In genomic region chr10:23892987-23893386, GRCm38 (mm10) we compare ENCODE assay signal across 29 mouse cellular contexts. TPM values are rescaled to one million over a fixed set of nuclear protein-coding genes. Genes with fewer than 3 reads are reported as not detected.
DNase-seq lines count a peak whose midpoint lies in the region; ATAC-seq and TF ChIP-seq lines count a peak whose summit lies in the region.
"Had no signal": no experiment of that assay in that cellular context is flagged by ENCODE, and none has a peak within 500 bp of the region (broad histone marks: within the 10 kb centered on the region; RNA-seq: fewer than 3 reads in every experiment).

No protein-coding gene starts in this region.

- no peaks in the 10 kb centered on the region for H3K79me2 ChIP-seq in liver, adult 2 months (ENCODE audit: control insufficient read depth, insufficient read depth, low read length)

- no peak overlapping the region for H3K4me3 ChIP-seq in liver, adult 2 months (ENCODE audit: insufficient read depth, low read depth, low read length)
- H3K4me3 ChIP-seq in lung, postnatal 0 days (ENCODE audit: low read depth, low read length): no peak overlapping the region
- H3K4me3 ChIP-seq in lung, adult 2 months (replicated peaks; ENCODE audit: extremely low read depth, low read depth, low read length): no peak overlapping the region
- no peak overlapping the region for H3K4me3 ChIP-seq in hindbrain, embryonic 16.5 days (ENCODE audit: low read length)
- H3K4me3 ChIP-seq: embryonic facial prominence, embryonic 10.5 days; embryonic facial prominence, embryonic 12.5 days; forebrain, embryonic 10.5 days; forebrain, embryonic 12.5 days had no signal

- peaks cover 12% of the 10 kb centered on the region for H3K4me1 ChIP-seq in liver, adult 2 months (ENCODE audit: control insufficient read depth, insufficient read depth, low read length)
- no peaks in the 10 kb centered on the region for H3K4me1 ChIP-seq in lung, postnatal 0 days (ENCODE audit: insufficient read depth, low read depth, low read length)
- H3K4me1 ChIP-seq in lung, adult 2 months (ENCODE audit: control insufficient read depth, insufficient read depth, low read length): no peaks in the 10 kb centered on the region
- no peaks in the 10 kb centered on the region for H3K4me1 ChIP-seq in hindbrain, embryonic 16.5 days (ENCODE audit: control insufficient read depth, insufficient read depth, low read depth, low read length)

- TF ChIP-seq POLR2A in liver, adult 2 months (IDR thresholded peaks at IDR 0.05; ENCODE audit: extremely low read depth, insufficient read depth, low read length): no peak
- TF ChIP-seq POLR2A in lung, adult 2 months (IDR thresholded peaks at IDR 0.05; ENCODE audit: borderline replicate concordance, extremely low read depth, low read depth, low read length): no peak

- ATAC-seq in lung, postnatal 0 days: peak; percentile 47
- no peak for ATAC-seq in hindbrain, embryonic 16.5 days
- ATAC-seq: activated CD4-positive, CD25-positive, alpha-beta regulatory T cell, adult 4 months; CD4-positive, CD25-positive, alpha-beta regulatory T cell, adult 4 months; forebrain, embryonic 14.5 days; Patski had no signal

- no peaks in the 10 kb centered on the region for H3K36me3 ChIP-seq in liver, adult 2 months (ENCODE audit: control insufficient read depth, insufficient read depth, low read length)
- no peaks in the 10 kb centered on the region for H3K36me3 ChIP-seq in lung, postnatal 0 days (ENCODE audit: insufficient read depth, low read length)
- H3K36me3 ChIP-seq in hindbrain, embryonic 16.5 days (ENCODE audit: control insufficient read depth, insufficient read depth, low read length): no peaks in the 10 kb centered on the region
- H3K36me3 ChIP-seq: embryonic facial prominence, embryonic 10.5 days; embryonic facial prominence, embryonic 12.5 days; forebrain, embryonic 10.5 days; forebrain, embryonic 12.5 days; G1E had no signal

- 22% methylated on average over 1 of the region's 1 CpGs for WGBS in liver, adult 2 months
- WGBS in lung, postnatal 0 days: 75% methylated on average over 1 of the region's 1 CpGs
- 74% methylated on average over 1 of the region's 1 CpGs for WGBS in lung, adult 2 months
- 93% methylated on average over 1 of the region's 1 CpGs for WGBS in hindbrain, embryonic 16.5 days

- H3K9me3 ChIP-seq in lung, postnatal 0 days (ENCODE audit: low read length): no peaks in the 10 kb centered on the region
- H3K9me3 ChIP-seq in hindbrain, embryonic 16.5 days (ENCODE audit: control insufficient read depth, low read length): no peaks in the 10 kb centered on the region
- H3K9me3 ChIP-seq: embryonic facial prominence, embryonic 10.5 days; embryonic facial prominence, embryonic 12.5 days; forebrain, embryonic 10.5 days; forebrain, embryonic 12.5 days had no signal

- H3K27me3 ChIP-seq in liver, adult 2 months (ENCODE audit: control insufficient read depth, insufficient read depth, low read length): no peaks in the 10 kb centered on the region
- H3K27me3 ChIP-seq in lung, postnatal 0 days (replicated peaks; ENCODE audit: insufficient read depth, low read length): no peaks in the 10 kb centered on the region
- H3K27me3 ChIP-seq in hindbrain, embryonic 16.5 days (replicated peaks; ENCODE audit: control insufficient read depth, insufficient read depth, low read length): no peaks in the 10 kb centered on the region
- H3K27me3 ChIP-seq: CH12.LX; embryonic facial prominence, embryonic 12.5 days; forebrain, embryonic 12.5 days; Patski had no signal

- no peak for TF ChIP-seq CTCF in liver, adult 2 months (IDR thresholded peaks at IDR 0.05; ENCODE audit: low read depth, low read length)
- TF ChIP-seq CTCF in lung, postnatal 0 days (IDR thresholded peaks at IDR 0.05): no peak
- TF ChIP-seq CTCF in lung, adult 2 months (IDR thresholded peaks at IDR 0.05; ENCODE audit: insufficient read depth, low read length): no peak

- H3K9ac ChIP-seq in liver, adult 2 months (ENCODE audit: low read depth, low read length): no peak overlapping the region
- no peak overlapping the region for H3K9ac ChIP-seq in lung, postnatal 0 days (replicated peaks; ENCODE audit: low read depth)
- no peak overlapping the region for H3K9ac ChIP-seq in hindbrain, embryonic 16.5 days (ENCODE audit: low read depth, low read length)
- H3K9ac ChIP-seq: embryonic facial prominence, embryonic 12.5 days; forebrain, embryonic 12.5 days had no signal

- H3K4me2 ChIP-seq in lung, postnatal 0 days (replicated peaks; ENCODE audit: low read depth, low read length): no peak overlapping the region
- no peak overlapping the region for H3K4me2 ChIP-seq in hindbrain, embryonic 16.5 days (ENCODE audit: low read length)
- H3K4me2 ChIP-seq: embryonic facial prominence, embryonic 12.5 days; forebrain, embryonic 12.5 days had no signal

- no peak overlapping the region; the same call in 1 of the 2 replicates for H3K27ac ChIP-seq in liver, adult 2 months (replicated peaks; ENCODE audit: insufficient read depth, low read depth, low read length)
- H3K27ac ChIP-seq in lung, postnatal 0 days (ENCODE audit: low read length): no peak overlapping the region
- H3K27ac ChIP-seq in hindbrain, embryonic 16.5 days (ENCODE audit: low read depth, low read length): no peak overlapping the region
- H3K27ac ChIP-seq: embryonic facial prominence, embryonic 10.5 days; embryonic facial prominence, embryonic 12.5 days; forebrain, embryonic 10.5 days; forebrain, embryonic 12.5 days had no signal

- peak; percentile 95 for DNase-seq in liver, adult 2 months (ENCODE audit: extremely low read depth, low read depth, low spot score)
- no peak for DNase-seq in liver
- peak; percentile 60 for DNase-seq in lung, postnatal 0 days (ENCODE audit: low spot score)
- DNase-seq in lung, postnatal 4 days: no peak
- peak; percentile 23 for DNase-seq in lung, postnatal 36 days
- no peak for DNase-seq in lung, adult 2 months
- DNase-seq: adrenal gland, adult 8-10 months; adrenal gland, postnatal 14 days; adrenal gland, postnatal 36 days; B cell, adult 2 months; cerebellum, adult 11-12 months; cerebellum, adult 2 months; cerebellum, adult 9-10 months; cerebellum, postnatal 10 days; cerebellum, postnatal 25 days had no signal

- 0 out of 2 replicates have a peak, but pooled peaks have one; percentile 38 for TF ChIP-seq EP300 in lung, postnatal 0 days (IDR thresholded peaks at IDR 0.05)

RNA-seq across cellular contexts. Expression of gene Vnn1, which starts 1.5 kb away (rescaled TPM):
- total RNA-seq in liver, adult 2 months (2014; rRNA removed): 18.5 and 48.4 TPM in 2 replicates
- polyA plus RNA-seq in liver, adult 2 months (2012; rRNA removed): 34.7 and 40.5 TPM in 2 replicates
- polyA plus RNA-seq in lung, postnatal 0 days (2015; fragmentation: Nextera tagmentation; extraction: Ambion mirVana): 45.4 and 67.5 TPM in 2 replicates
- 12.0 and 18.9 TPM in 2 replicates for polyA plus RNA-seq in lung, adult 2 months (2012; rRNA removed)
- polyA plus RNA-seq in hindbrain, embryonic 16.5 days (2015; fragmentation: Nextera tagmentation; extraction: Ambion mirVana): 0.35 and 0.73 TPM in 2 replicates
- total RNA-seq: CH12.LX, G1E had no signal
- polyA plus RNA-seq: activated CD4-positive, CD25-positive, alpha-beta regulatory T cell, adult 4 months; CD4-positive, CD25-positive, alpha-beta regulatory T cell, adult 4 months; G1E had no signal

RNA-seq across cellular contexts. Expression of gene Taar1, which starts 27.2 kb away (rescaled TPM):
- not detected in 2 replicates for total RNA-seq in liver, adult 2 months (2014; rRNA removed)
- not detected in 2 replicates for polyA plus RNA-seq in liver, adult 2 months (2012; rRNA removed)
- polyA plus RNA-seq in lung, postnatal 0 days (2015; fragmentation: Nextera tagmentation; extraction: Ambion mirVana): not detected in 2 replicates
- polyA plus RNA-seq in lung, adult 2 months (2012; rRNA removed): not detected in 2 replicates
- not detected in 2 replicates for polyA plus RNA-seq in hindbrain, embryonic 16.5 days (2015; fragmentation: Nextera tagmentation; extraction: Ambion mirVana)
- total RNA-seq: adrenal gland, adult 18-20 months; adrenal gland, adult 8-10 months; adrenal gland, postnatal 14 days; adrenal gland, postnatal 36 days; CH12.LX; G1E had no signal
- polyA plus RNA-seq: activated CD4-positive, CD25-positive, alpha-beta regulatory T cell, adult 4 months; CD4-positive, CD25-positive, alpha-beta regulatory T cell, adult 4 months; cerebellum, adult 2 months; cortical plate, adult 2 months; embryonic facial prominence, embryonic 10.5 days; embryonic facial prominence, embryonic 12.5 days; embryonic facial prominence, embryonic 14.5 days; forebrain, embryonic 10.5 days; forebrain, embryonic 12.5 days; forebrain, embryonic 14.5 days; G1E; Patski had no signal

RNA-seq across cellular contexts. Expression of gene Vnn3, which starts 41.7 kb away (rescaled TPM):
- total RNA-seq in liver, adult 2 months (2014; rRNA removed): 86.2 and 110 TPM in 2 replicates
- 54.9 and 58.7 TPM in 2 replicates for polyA plus RNA-seq in liver, adult 2 months (2012; rRNA removed)
- polyA plus RNA-seq in lung, postnatal 0 days (2015; fragmentation: Nextera tagmentation; extraction: Ambion mirVana): 17.2 and 18.5 TPM in 2 replicates
- 4.3 and 4.8 TPM in 2 replicates for polyA plus RNA-seq in lung, adult 2 months (2012; rRNA removed)
- 0.14 TPM in 1 of 2 replicates, not detected in the other for polyA plus RNA-seq in hindbrain, embryonic 16.5 days (2015; fragmentation: Nextera tagmentation; extraction: Ambion mirVana)
- total RNA-seq: CH12.LX, G1E had no signal
- polyA plus RNA-seq: activated CD4-positive, CD25-positive, alpha-beta regulatory T cell, adult 4 months; cortical plate, adult 2 months; embryonic facial prominence, embryonic 10.5 days; embryonic facial prominence, embryonic 12.5 days; forebrain, embryonic 10.5 days; forebrain, embryonic 12.5 days; forebrain, embryonic 14.5 days; G1E; Patski had no signal

RNA-seq across cellular contexts. Expression of gene Taar2, which starts 45.4 kb away (rescaled TPM):
- not detected in 2 replicates for total RNA-seq in liver, adult 2 months (2014; rRNA removed)
- not detected in 2 replicates for polyA plus RNA-seq in liver, adult 2 months (2012; rRNA removed)
- polyA plus RNA-seq in lung, postnatal 0 days (2015; fragmentation: Nextera tagmentation; extraction: Ambion mirVana): 0.16 TPM in 1 of 2 replicates, not detected in the other
- 0.27 TPM in 1 of 2 replicates, not detected in the other for polyA plus RNA-seq in lung, adult 2 months (2012; rRNA removed)
- polyA plus RNA-seq in hindbrain, embryonic 16.5 days (2015; fragmentation: Nextera tagmentation; extraction: Ambion mirVana): 0.15 TPM in 1 of 2 replicates, not detected in the other
- total RNA-seq: adrenal gland, adult 18-20 months; adrenal gland, adult 8-10 months; adrenal gland, postnatal 14 days; adrenal gland, postnatal 36 days; CH12.LX; G1E had no signal
- polyA plus RNA-seq: activated CD4-positive, CD25-positive, alpha-beta regulatory T cell, adult 4 months; CD4-positive, CD25-positive, alpha-beta regulatory T cell, adult 4 months; cerebellum, adult 2 months; cortical plate, adult 2 months; embryonic facial prominence, embryonic 10.5 days; embryonic facial prominence, embryonic 12.5 days; embryonic facial prominence, embryonic 14.5 days; forebrain, embryonic 10.5 days; forebrain, embryonic 12.5 days; forebrain, embryonic 14.5 days; G1E; Patski had no signal

RNA-seq across cellular contexts. Expression of gene Taar3, which starts 56.4 kb away (rescaled TPM):
- total RNA-seq in liver, adult 2 months (2014; rRNA removed): not detected in 2 replicates
- not detected in 2 replicates for polyA plus RNA-seq in liver, adult 2 months (2012; rRNA removed)
- not detected in 2 replicates for polyA plus RNA-seq in lung, postnatal 0 days (2015; fragmentation: Nextera tagmentation; extraction: Ambion mirVana)
- not detected in 2 replicates for polyA plus RNA-seq in lung, adult 2 months (2012; rRNA removed)
- polyA plus RNA-seq in hindbrain, embryonic 16.5 days (2015; fragmentation: Nextera tagmentation; extraction: Ambion mirVana): not detected in 2 replicates
- total RNA-seq: adrenal gland, adult 18-20 months; adrenal gland, adult 8-10 months; adrenal gland, postnatal 14 days; adrenal gland, postnatal 36 days; CH12.LX had no signal
- polyA plus RNA-seq: activated CD4-positive, CD25-positive, alpha-beta regulatory T cell, adult 4 months; CD4-positive, CD25-positive, alpha-beta regulatory T cell, adult 4 months; cerebellum, adult 2 months; cortical plate, adult 2 months; embryonic facial prominence, embryonic 10.5 days; embryonic facial prominence, embryonic 12.5 days; embryonic facial prominence, embryonic 14.5 days; forebrain, embryonic 10.5 days; forebrain, embryonic 12.5 days; forebrain, embryonic 14.5 days; G1E; Patski had no signal

Comparison
In these comparisons a context has a peak if more than half of its experiments do, and no peak if none do; other contexts are left out.
1. DNase-seq: peak in liver, adult 2 months (single experiment), lung, postnatal 0 days (single experiment) and lung, postnatal 36 days (single experiment); none in liver (single experiment), lung, postnatal 4 days (0 of 2) and lung, adult 2 months (single experiment).